Mouse (Mus musculus) heart, embryonic 12.5 days (tissue): ENCODE data around the gene Lrrc59. TPM values are rescaled to one million over a fixed set of nuclear protein-coding genes. Genes with fewer than 3 reads are reported as not detected.

Source experiments
- ATAC-seq: fragments of 200-750 bp; cut with Nextera tagmentation; 2 replicates; pipeline ENCODE4 v1.8.0; 2017; ENCODE audit warnings: moderate TSS enrichment, moderate library complexity; ENCODE audit not compliant: insufficient number of reproducible peaks, low FRiP score
- H3K27ac ChIP-seq: fragments of 300-500 bp; sonication (generic); 2 replicates; pipeline ENCODE4 v1.5.1; 2016; ENCODE audit warnings: mild to moderate bottlenecking, moderate library complexity; ENCODE audit not compliant: poor library complexity, severe bottlenecking
- H3K27me3 ChIP-seq: fragments of 300-500 bp; sonication (generic); replicated peaks from 2 replicates; pipeline ENCODE4 v1.6.1; 2016; ENCODE audit warnings: mild to moderate bottlenecking, moderate library complexity
- H3K36me3 ChIP-seq: fragments of 300-500 bp; sonication (generic); 2 replicates; pipeline ENCODE4 v1.6.1; 2016; ENCODE audit warnings: mild to moderate bottlenecking, moderate library complexity
- H3K4me1 ChIP-seq: fragments of 300-500 bp; sonication (generic); replicated peaks from 2 replicates; pipeline ENCODE4 v1.6.1; 2016; ENCODE audit warnings: mild to moderate bottlenecking
- H3K4me2 ChIP-seq: fragments of 300-500 bp; sonication (generic); 2 replicates; pipeline ENCODE4 v1.6.1; 2016; ENCODE audit warnings: mild to moderate bottlenecking, moderate library complexity
- H3K4me3 ChIP-seq: fragments of 300-500 bp; sonication (generic); 2 replicates; pipeline ENCODE4 v1.5.1; 2016; ENCODE audit warnings: mild to moderate bottlenecking
- H3K9ac ChIP-seq: fragments of 300-500 bp; sonication (generic); 2 replicates; pipeline ENCODE4 v1.6.1; 2016; ENCODE audit warnings: mild to moderate bottlenecking, moderate library complexity
- H3K9me3 ChIP-seq: fragments of 300-500 bp; sonication (generic); replicated peaks from 2 replicates; pipeline ENCODE4 v1.6.1; 2016; ENCODE audit warnings: mild to moderate bottlenecking, moderate library complexity
- WGBS: fragments of 180-500 bp; shearing (Covaris S2); methylation state at CpG from one replicate; pipeline ENCODE4 v1.1.7; 2016; 5-methylcytosine and 5-hydroxymethylcytosine counted together
- polyA plus RNA-seq: library from polyadenylated mRNA; unstranded; fragments of >200 nt; fragmentation: Nextera tagmentation; extraction: Ambion mirVana; gene quantifications from 2 replicates; pipeline ENCODE4 v1.2.1, GENCODE M21; 2016

Gene Lrrc59
- polyA plus RNA-seq, 1 experiment from 2014 or later = 178 TPM

- Histone ChIP-seq H3K27ac (no peak overlapping the region), H3K36me3 (no peaks in the 10 kb centered on the region), H3K4me1 (no peaks in the 10 kb centered on the region), H3K9me3 (no peaks in the 10 kb centered on the region), H3K4me3 (no peak overlapping the region), H3K4me2 (no peak overlapping the region), H3K9ac (no peak overlapping the region), H3K27me3 (0 out of 2 replicates have a peak, but pooled peaks cover 9% of the 10 kb centered on the region)
- no peak for ATAC-seq
- WGBS = 74% methylated on average over 4 of the region's 4 CpGs
These were observed 18.5 kb upstream of the Lrrc59 start for GRCm38 (mm10) chr11:94610744-94611740.

GRCm38 (mm10) chr11:94614603-94615002, 15.0 kb upstream of the Lrrc59 start:
- H3K9me3 ChIP-seq = 0 out of 2 replicates have a peak, but pooled peaks cover 4% of the 10 kb centered on the region
- no peak overlapping the region for H3K4me3 ChIP-seq
- WGBS = 86% methylated on average over 4 of the region's 4 CpGs
- no peak overlapping the region for H3K4me2 ChIP-seq
- H3K9ac ChIP-seq = no peak overlapping the region
- no peak overlapping the region for H3K27ac ChIP-seq
- ATAC-seq = no peak
- no peaks in the 10 kb centered on the region for H3K36me3 ChIP-seq
- 0 out of 2 replicates have a peak, but pooled peaks cover 16% of the 10 kb centered on the region for H3K27me3 ChIP-seq
- H3K4me1 ChIP-seq = no peaks in the 10 kb centered on the region

DNA sequence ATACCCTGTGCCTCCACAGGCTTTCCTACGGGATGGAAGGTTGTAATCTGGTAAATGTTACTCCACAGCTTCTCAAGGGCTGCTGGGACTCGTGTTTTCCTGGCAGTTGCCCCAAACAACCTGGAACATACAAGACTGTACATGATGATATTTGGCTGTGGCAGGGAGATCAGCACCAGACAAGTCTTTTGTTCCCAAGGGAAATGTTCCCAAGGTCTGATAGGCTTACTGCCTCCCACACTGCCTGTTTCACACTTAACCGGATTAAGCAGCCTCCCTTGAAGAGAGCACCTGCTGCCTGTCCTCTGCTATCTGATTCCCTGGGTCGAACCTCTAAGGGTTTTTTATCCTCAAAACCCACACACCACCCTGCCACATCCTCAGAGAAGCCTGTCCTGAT, 14.1 kb upstream of the Lrrc59 start:
- Histone ChIP-seq H3K4me2 (no peak overlapping the region), H3K27ac (no peak overlapping the region), H3K9ac (no peak overlapping the region), H3K4me1 (no peaks in the 10 kb centered on the region), H3K36me3 (no peaks in the 10 kb centered on the region), H3K9me3 (0 out of 2 replicates have a peak, but pooled peaks cover 4% of the 10 kb centered on the region), H3K4me3 (no peak overlapping the region), H3K27me3 (0 out of 2 replicates have a peak, but pooled peaks cover 16% of the 10 kb centered on the region)
- ATAC-seq = no peak
- 19% methylated on average over 4 of the region's 4 CpGs for WGBS

- no peaks in the 10 kb centered on the region for H3K4me1 ChIP-seq
- 0 out of 2 replicates have a peak, but pooled peaks cover 4% of the 10 kb centered on the region for H3K9me3 ChIP-seq
- H3K36me3 ChIP-seq = no peaks in the 10 kb centered on the region
- no peak overlapping the region for H3K27ac ChIP-seq
- no peak overlapping the region for H3K4me3 ChIP-seq
- ATAC-seq = no peak
- 80% methylated on average over 2 of the region's 2 CpGs for WGBS
- H3K9ac ChIP-seq = no peak overlapping the region
- no peak overlapping the region for H3K4me2 ChIP-seq
- 0 out of 2 replicates have a peak, but pooled peaks cover 16% of the 10 kb centered on the region for H3K27me3 ChIP-seq
These were observed 11.9 kb upstream of the Lrrc59 start for GRCm38 (mm10) chr11:94617646-94618045.

GRCm38 (mm10) chr11:94620766-94621457, 8.7 kb upstream of the Lrrc59 start:
- H3K4me2 ChIP-seq = no peak overlapping the region
- no peak overlapping the region for H3K9ac ChIP-seq
- H3K4me3 ChIP-seq = no peak overlapping the region
- 0 out of 2 replicates have a peak, but pooled peaks cover 8% of the 10 kb centered on the region for H3K27me3 ChIP-seq
- 59% methylated on average over 6 of the region's 6 CpGs for WGBS
- H3K27ac ChIP-seq = no peak overlapping the region
- H3K36me3 ChIP-seq = no peaks in the 10 kb centered on the region
- no peaks in the 10 kb centered on the region for H3K4me1 ChIP-seq
- no peak for ATAC-seq
- 0 out of 2 replicates have a peak, but pooled peaks cover 4% of the 10 kb centered on the region for H3K9me3 ChIP-seq

DNA sequence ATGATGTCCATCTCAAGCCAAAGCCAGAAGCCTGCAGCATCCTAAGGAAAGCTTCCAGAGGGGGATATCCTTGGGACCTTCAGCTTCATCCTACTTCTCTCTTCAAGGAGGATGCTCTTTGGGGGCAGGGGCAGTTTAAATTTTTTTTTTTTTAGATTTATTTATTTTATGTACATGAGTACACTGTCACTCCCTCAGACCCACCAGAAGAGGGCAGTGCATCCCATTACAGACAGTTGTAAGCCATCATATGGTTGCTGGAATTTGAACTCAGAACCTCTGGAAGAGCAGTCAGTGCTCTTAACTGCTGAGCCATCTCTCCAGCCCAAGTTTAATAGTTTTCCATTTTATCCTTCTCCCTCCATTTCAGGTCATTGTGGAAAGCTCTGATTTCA, 8.1 kb upstream of the Lrrc59 start:
- H3K9ac ChIP-seq = no peak overlapping the region
- H3K36me3 ChIP-seq = no peaks in the 10 kb centered on the region
- no peak for ATAC-seq

GRCm38 (mm10) chr11:94622162-94622561, 7.4 kb upstream of the Lrrc59 start:
- H3K4me3 ChIP-seq = no peak overlapping the region
- H3K4me1 ChIP-seq = no peaks in the 10 kb centered on the region
- no peak overlapping the region for H3K27ac ChIP-seq
- no peak overlapping the region for H3K9ac ChIP-seq
- 64% methylated on average over 2 of the region's 2 CpGs for WGBS
- ATAC-seq = no peak
- 0 out of 2 replicates have a peak, but pooled peaks cover 2% of the 10 kb centered on the region for H3K9me3 ChIP-seq
- no peaks in the 10 kb centered on the region for H3K27me3 ChIP-seq
- H3K4me2 ChIP-seq = no peak overlapping the region
- H3K36me3 ChIP-seq = no peaks in the 10 kb centered on the region

More for the DNA sequence above, 8.1 kb upstream of the Lrrc59 start:
- H3K4me3 ChIP-seq = no peak overlapping the region
- H3K27me3 ChIP-seq = 0 out of 2 replicates have a peak, but pooled peaks cover 3% of the 10 kb centered on the region
- no peaks in the 10 kb centered on the region for H3K4me1 ChIP-seq
- no peak overlapping the region for H3K4me2 ChIP-seq
- no peak overlapping the region for H3K27ac ChIP-seq
- 0 out of 2 replicates have a peak, but pooled peaks cover 4% of the 10 kb centered on the region for H3K9me3 ChIP-seq

- peak; percentile 77 for ATAC-seq
- peak overlapping the region; percentile 91 for H3K4me3 ChIP-seq
- under 1% methylated on average over 28 of the region's 28 CpGs for WGBS
These were observed 274 bp downstream of the Lrrc59 start for GRCm38 (mm10) chr11:94629884-94630198.

GRCm38 (mm10) chr11:94630199-94631011, 838 bp downstream of the Lrrc59 start:
- WGBS = 10% methylated on average over 26 of the region's 26 CpGs
- ATAC-seq = peak; percentile 56; the same call in 1 of the 2 replicates

More at GRCm38 (mm10) chr11:94629884-94630198, 274 bp downstream of the Lrrc59 start:
- H3K9ac ChIP-seq = peak overlapping the region; percentile 90
- H3K4me2 ChIP-seq = peak overlapping the region; percentile 84
- H3K9me3 ChIP-seq = no peaks in the 10 kb centered on the region
- peaks cover 35% of the 10 kb centered on the region for H3K36me3 ChIP-seq
- no peaks in the 10 kb centered on the region for H3K27me3 ChIP-seq
- peaks cover 10% of the 10 kb centered on the region for H3K4me1 ChIP-seq
- peak overlapping the region; percentile 57 for H3K27ac ChIP-seq

GRCm38 (mm10) chr11:94631969-94632368, 2.4 kb downstream of the Lrrc59 start:
- peaks cover 56% of the 10 kb centered on the region for H3K36me3 ChIP-seq
- H3K9ac ChIP-seq = no peak overlapping the region
- peaks cover 10% of the 10 kb centered on the region for H3K4me1 ChIP-seq
- no peak for ATAC-seq
- H3K4me2 ChIP-seq = no peak overlapping the region
- no peaks in the 10 kb centered on the region for H3K9me3 ChIP-seq
- H3K27me3 ChIP-seq = no peaks in the 10 kb centered on the region
- no peak overlapping the region for H3K27ac ChIP-seq
- H3K4me3 ChIP-seq = no peak overlapping the region
- WGBS = 92% methylated on average over 5 of the region's 5 CpGs

More at GRCm38 (mm10) chr11:94630199-94631011, 838 bp downstream of the Lrrc59 start:
- Histone ChIP-seq H3K27me3 (no peaks in the 10 kb centered on the region), H3K9ac (peak overlapping the region; percentile 90), H3K4me3 (peak overlapping the region; percentile 91), H3K27ac (peak overlapping the region; percentile 57; the same call in 1 of the 2 replicates), H3K9me3 (no peaks in the 10 kb centered on the region), H3K36me3 (peaks cover 40% of the 10 kb centered on the region), H3K4me2 (peak overlapping the region; percentile 84), H3K4me1 (peaks cover 10% of the 10 kb centered on the region)
